Mouse (Mus musculus) thymus, adult 2 months (tissue): ENCODE measurements around the gene Thap8. TPM values are rescaled to one million over a fixed set of nuclear protein-coding genes. Genes with fewer than 3 reads are reported as not detected.

Experiments used
- DNase-seq: peaks from one replicate; pipeline ENCODE4 v3.0.0; 2021
- H3K27ac ChIP-seq: fragments of 200-500 bp; 2 replicates; pipeline ENCODE4 v1.5.1; 2012; ENCODE audit warnings: low read length, control low read depth; ENCODE audit not compliant: control insufficient read depth, insufficient read depth
- H3K27me3 ChIP-seq: fragments of 200-500 bp; 2 replicates; pipeline ENCODE4 v1.6.1; 2012; ENCODE audit warnings: mild to moderate bottlenecking, low read length, moderate library complexity, mixed read lengths; ENCODE audit not compliant: control insufficient read depth, insufficient read depth
- H3K36me3 ChIP-seq: fragments of 200-500 bp; 2 replicates; pipeline ENCODE4 v1.6.1; 2012; ENCODE audit warnings: mild to moderate bottlenecking, low read length, moderate library complexity; ENCODE audit not compliant: control insufficient read depth, insufficient read depth
- H3K4me1 ChIP-seq: fragments of 200-500 bp; replicated peaks from 2 replicates; pipeline ENCODE4 v1.6.1; 2012; ENCODE audit warnings: low read length; ENCODE audit not compliant: control insufficient read depth, insufficient read depth
- H3K4me3 ChIP-seq: fragments of 200-500 bp; 2 replicates; pipeline ENCODE4 v1.5.1; 2012; ENCODE audit warnings: mild to moderate bottlenecking, low read length, control low read depth, moderate library complexity; ENCODE audit not compliant: control insufficient read depth, insufficient read depth
- CTCF ChIP-seq: fragments of 200-500 bp; IDR thresholded peaks from 2 replicates; pipeline ENCODE4 v1.5.1; 2012; ENCODE audit warnings: mild to moderate bottlenecking, control low read depth, low read length, moderate library complexity, borderline replicate concordance; ENCODE audit not compliant: control insufficient read depth, poor library complexity, insufficient read depth; ENCODE audit errors: extremely low read depth
- POLR2A ChIP-seq: fragments of 200-500 bp; IDR thresholded peaks from 2 replicates; pipeline ENCODE4 v1.6.1; 2012; ENCODE audit warnings: mild to moderate bottlenecking, low read length, control low read depth, moderate library complexity; ENCODE audit not compliant: control insufficient read depth, poor library complexity, insufficient read depth; ENCODE audit errors: extremely low read depth
- WGBS: fragments of 180-500 bp; shearing (Covaris S2); methylation state at CpG from one replicate; pipeline ENCODE4 v1.1.7; 2018; 5-methylcytosine and 5-hydroxymethylcytosine counted together
- polyA plus RNA-seq: library from polyadenylated mRNA; depleted of rRNA; stranded (reverse); fragments of >200 nt; gene quantifications from 2 replicates; pipeline ENCODE4 v1.2.3, GENCODE M21; 2012; rRNA removed

The Thap8 gene
- polyA plus RNA-seq: 0.17 and 0.26 TPM in 2 replicates

GRCm38 (mm10) chr7:30279951-30280669 is at the start of gene Thap8, which contains the start of gene Wdr62:
Gene Thap8, plus strand, starts transcription at chr7:30280094.
Gene Wdr62, minus strand, starts transcription at chr7:30280419.
- peaks cover 9% of the 10 kb centered on the region for H3K4me1 ChIP-seq
- no peaks in the 10 kb centered on the region for H3K36me3 ChIP-seq
- WGBS: under 1% methylated on average over 49 of the region's 49 CpGs
- peak within 1 kb of the TSS; percentile 85 for H3K27ac ChIP-seq
- H3K4me3 ChIP-seq: peak within 1 kb of the TSS; percentile 61
- H3K27me3 ChIP-seq: no peaks in the 10 kb centered on the region
- peak; percentile 90 for DNase-seq
- 0 out of 2 replicates have a peak, but pooled peaks have one; percentile 35 for TF ChIP-seq POLR2A
- TF ChIP-seq CTCF: no peak

GRCm38 (mm10) chr7:30231328-30231668 is 48.6 kb upstream of the Thap8 start:
- H3K4me3 ChIP-seq: peak overlapping the region; percentile 66
- no peak for TF ChIP-seq CTCF
- no peak for TF ChIP-seq POLR2A
- WGBS: under 1% methylated on average over 16 of the region's 16 CpGs
- no peaks in the 10 kb centered on the region for H3K27me3 ChIP-seq
- peaks cover 11% of the 10 kb centered on the region for H3K4me1 ChIP-seq
- DNase-seq: no peak
- H3K36me3 ChIP-seq: 0 out of 2 replicates have a peak, but pooled peaks cover 1% of the 10 kb centered on the region
- H3K27ac ChIP-seq: no peak overlapping the region

- DNase-seq: peak; percentile 96
Measured at GRCm38 (mm10) chr7:30231669-30232454, 48.0 kb upstream of the Thap8 start, which contains the start of the genes Polr2i and Tbcb. Gene Polr2i, plus strand, starts transcription at chr7:30231948. Gene Tbcb, minus strand, starts transcription at chr7:30232272.

GRCm38 (mm10) chr7:30232631-30233148 is 47.2 kb upstream of the Thap8 start:
- Histone ChIP-seq H3K27me3 (no peaks in the 10 kb centered on the region), H3K4me3 (peak overlapping the region; percentile 64), H3K27ac (0 out of 2 replicates have a peak overlapping the region, but pooled peaks have one; percentile 2), H3K36me3 (no peaks in the 10 kb centered on the region), H3K4me1 (peaks cover 11% of the 10 kb centered on the region)
- 11% methylated on average over 24 of the region's 24 CpGs for WGBS
- peak; percentile 55 for DNase-seq
- no peak for TF ChIP-seq CTCF
- no peak for TF ChIP-seq POLR2A

More at GRCm38 (mm10) chr7:30231669-30232454, 48.0 kb upstream of the Thap8 start, which contains the start of the genes Polr2i and Tbcb:
- Histone ChIP-seq H3K27me3 (no peaks in the 10 kb centered on the region), H3K27ac (peak within 1 kb of the TSS; percentile 70), H3K36me3 (no peaks in the 10 kb centered on the region), H3K4me3 (peak within 1 kb of the TSS; percentile 66), H3K4me1 (peaks cover 11% of the 10 kb centered on the region)
- WGBS: under 1% methylated on average over 67 of the region's 67 CpGs
- TF ChIP-seq CTCF (peak; percentile 67; the same call in 1 of the 2 replicates), POLR2A (peak; percentile 45)

- H3K4me1 ChIP-seq: peaks cover 11% of the 10 kb centered on the region
- TF ChIP-seq POLR2A: no peak
- no peak for TF ChIP-seq CTCF
- H3K36me3 ChIP-seq: no peaks in the 10 kb centered on the region
- H3K4me3 ChIP-seq: no peak overlapping the region
- no peak for DNase-seq
- no peaks in the 10 kb centered on the region for H3K27me3 ChIP-seq
- no peak overlapping the region for H3K27ac ChIP-seq
- 92% methylated on average over 20 of the region's 20 CpGs for WGBS
Measured at GRCm38 (mm10) chr7:30233387-30233786, 46.5 kb upstream of the Thap8 start.

- 95% methylated on average over 15 of the region's 15 CpGs for WGBS
- TF ChIP-seq CTCF (no peak), POLR2A (no peak)
- H3K27ac ChIP-seq: no peak overlapping the region
Measured at GRCm38 (mm10) chr7:30234276-30234858, 45.5 kb upstream of the Thap8 start.

More at GRCm38 (mm10) chr7:30234276-30234858, 45.5 kb upstream of the Thap8 start:
- DNase-seq: no peak
- Histone ChIP-seq H3K27me3 (no peaks in the 10 kb centered on the region), H3K4me3 (no peak overlapping the region), H3K36me3 (no peaks in the 10 kb centered on the region), H3K4me1 (peaks cover 11% of the 10 kb centered on the region)
